Mouse (Mus musculus): Measurements from ENCODE around the gene Sdk1. TPM values are rescaled to one million over a fixed set of nuclear protein-coding genes. Genes with fewer than 3 reads are reported as not detected.

The Sdk1 gene
- total and polyA plus RNA-seq, 2 experiments from 2014 or later, result 1.5 to 13.6 TPM

- ATAC-seq (0 out of 2 replicates have a peak, but pooled peaks have one; percentile 23), DNase-seq (peak; percentile 42)
- Histone ChIP-seq H3K4me1 (ENCODE audit: insufficient read depth) (no peaks in the 10 kb centered on the region), H3K36me3 (ENCODE audit: insufficient read depth) (no peaks in the 10 kb centered on the region), H3K4me3 (ENCODE audit: low read depth, low read length) (no peak overlapping the region), H3K27ac (ENCODE audit: low read depth, low read length) (no peak overlapping the region), H3K9me3 (ENCODE audit: low read length) (no peaks in the 10 kb centered on the region; the same call in 1 of the 2 replicates), H3K4me2 (ENCODE audit: low read depth) (no peak overlapping the region), H3K9ac (no peak overlapping the region), H3K27me3 (ENCODE audit: insufficient read depth, low read length) (no peaks in the 10 kb centered on the region)
- no peak for TF ChIP-seq CTCF (IDR thresholded peaks at IDR 0.05; ENCODE audit: low read depth)
- WGBS, result 23% methylated on average over 10 of the region's 10 CpGs
These were observed 527.6 kb downstream of the Sdk1 start for GRCm38 (mm10) chr5:141768761-141769515.

GRCm38 (mm10) chr5:141771516-141771915 lies 530.2 kb downstream of the Sdk1 start:
- TF ChIP-seq CTCF (IDR thresholded peaks at IDR 0.05; ENCODE audit: low read depth), result no peak
- no peak overlapping the region for H3K4me2 ChIP-seq (ENCODE audit: low read depth)
- no peak overlapping the region for H3K27ac ChIP-seq (ENCODE audit: low read depth, low read length)
- no peaks in the 10 kb centered on the region for H3K4me1 ChIP-seq (ENCODE audit: insufficient read depth)
- ATAC-seq (no peak), DNase-seq (no peak)
- WGBS, result 96% methylated on average over 3 of the region's 3 CpGs
- peaks cover 4% of the 10 kb centered on the region; the same call in 1 of the 2 replicates for H3K9me3 ChIP-seq (ENCODE audit: low read length)
- H3K36me3 ChIP-seq (ENCODE audit: insufficient read depth), result no peaks in the 10 kb centered on the region
- H3K27me3 ChIP-seq (ENCODE audit: insufficient read depth, low read length), result no peaks in the 10 kb centered on the region
- H3K9ac ChIP-seq, result no peak overlapping the region
- H3K4me3 ChIP-seq (ENCODE audit: low read depth, low read length), result no peak overlapping the region

- Histone ChIP-seq H3K4me1 (ENCODE audit: insufficient read depth) (no peaks in the 10 kb centered on the region), H3K36me3 (ENCODE audit: insufficient read depth) (no peaks in the 10 kb centered on the region), H3K27ac (ENCODE audit: low read depth, low read length) (no peak overlapping the region), H3K27me3 (ENCODE audit: insufficient read depth, low read length) (no peaks in the 10 kb centered on the region), H3K4me2 (ENCODE audit: low read depth) (no peak overlapping the region), H3K9ac (no peak overlapping the region), H3K4me3 (ENCODE audit: low read depth, low read length) (no peak overlapping the region), H3K9me3 (ENCODE audit: low read length) (peaks cover 4% of the 10 kb centered on the region; the same call in 1 of the 2 replicates)
- TF ChIP-seq CTCF (IDR thresholded peaks at IDR 0.05; ENCODE audit: low read depth), result no peak
- peak; percentile 7 for DNase-seq
- ATAC-seq, result peak; percentile 67; the same call in 1 of the 2 replicates
- 43% methylated on average over 4 of the region's 4 CpGs for WGBS
These were observed 536.9 kb downstream of the Sdk1 start for GRCm38 (mm10) chr5:141778231-141778630.

- no peaks in the 10 kb centered on the region for H3K27me3 ChIP-seq (ENCODE audit: insufficient read depth, low read length)
- H3K27ac ChIP-seq (ENCODE audit: low read depth, low read length), result no peak overlapping the region
- no peaks in the 10 kb centered on the region for H3K9me3 ChIP-seq (ENCODE audit: low read length)
- no peaks in the 10 kb centered on the region for H3K36me3 ChIP-seq (ENCODE audit: insufficient read depth)
- 83% methylated on average over 2 of the region's 2 CpGs for WGBS
- no peaks in the 10 kb centered on the region for H3K4me1 ChIP-seq (ENCODE audit: insufficient read depth)
- DNase-seq (no peak), ATAC-seq (no peak)
- H3K4me2 ChIP-seq (ENCODE audit: low read depth), result no peak overlapping the region
- TF ChIP-seq CTCF (IDR thresholded peaks at IDR 0.05; ENCODE audit: low read depth), result no peak
- no peak overlapping the region for H3K4me3 ChIP-seq (ENCODE audit: low read depth, low read length)
- H3K9ac ChIP-seq, result no peak overlapping the region
These were observed 539.9 kb downstream of the Sdk1 start for GRCm38 (mm10) chr5:141781142-141781541.

GRCm38 (mm10) chr5:141782330-141782729 lies 541.0 kb downstream of the Sdk1 start:
- Histone ChIP-seq H3K4me1 (ENCODE audit: insufficient read depth) (no peaks in the 10 kb centered on the region), H3K9ac (no peak overlapping the region), H3K36me3 (ENCODE audit: insufficient read depth) (no peaks in the 10 kb centered on the region), H3K4me2 (ENCODE audit: low read depth) (no peak overlapping the region), H3K27ac (ENCODE audit: low read depth, low read length) (no peak overlapping the region), H3K9me3 (ENCODE audit: low read length) (no peaks in the 10 kb centered on the region), H3K27me3 (ENCODE audit: insufficient read depth, low read length) (no peaks in the 10 kb centered on the region), H3K4me3 (ENCODE audit: low read depth, low read length) (no peak overlapping the region)
- no peak for TF ChIP-seq CTCF (IDR thresholded peaks at IDR 0.05; ENCODE audit: low read depth)
- ATAC-seq (no peak), DNase-seq (no peak)
- WGBS, result 87% methylated on average over 5 of the region's 5 CpGs

- no peak overlapping the region for H3K27ac ChIP-seq (ENCODE audit: low read depth, low read length)
- no peak overlapping the region for H3K9ac ChIP-seq
- H3K4me2 ChIP-seq (ENCODE audit: low read depth), result no peak overlapping the region
- H3K4me1 ChIP-seq (ENCODE audit: insufficient read depth), result no peaks in the 10 kb centered on the region
- DNase-seq, result no peak
- H3K4me3 ChIP-seq (ENCODE audit: low read depth, low read length), result no peak overlapping the region
- WGBS, result 66% methylated on average over 7 of the region's 7 CpGs
- no peak for ATAC-seq
- no peaks in the 10 kb centered on the region for H3K9me3 ChIP-seq (ENCODE audit: low read length)
- H3K36me3 ChIP-seq (ENCODE audit: insufficient read depth), result no peaks in the 10 kb centered on the region
- no peak for TF ChIP-seq CTCF (IDR thresholded peaks at IDR 0.05; ENCODE audit: low read depth)
- no peaks in the 10 kb centered on the region for H3K27me3 ChIP-seq (ENCODE audit: insufficient read depth, low read length)
These were observed 542.2 kb downstream of the Sdk1 start for GRCm38 (mm10) chr5:141783516-141783915.

- no peak overlapping the region for H3K9ac ChIP-seq
- 95% methylated on average over 4 of the region's 4 CpGs for WGBS
- H3K4me3 ChIP-seq (ENCODE audit: low read depth, low read length), result no peak overlapping the region
- no peaks in the 10 kb centered on the region for H3K9me3 ChIP-seq (ENCODE audit: low read length)
- no peak for DNase-seq
- no peak overlapping the region for H3K4me2 ChIP-seq (ENCODE audit: low read depth)
- no peaks in the 10 kb centered on the region for H3K36me3 ChIP-seq (ENCODE audit: insufficient read depth)
- H3K27ac ChIP-seq (ENCODE audit: low read depth, low read length), result no peak overlapping the region
- H3K4me1 ChIP-seq (ENCODE audit: insufficient read depth), result no peaks in the 10 kb centered on the region
- TF ChIP-seq CTCF (IDR thresholded peaks at IDR 0.05; ENCODE audit: low read depth), result no peak
- no peaks in the 10 kb centered on the region for H3K27me3 ChIP-seq (ENCODE audit: insufficient read depth, low read length)
- ATAC-seq, result no peak
These were observed 552.6 kb downstream of the Sdk1 start for GRCm38 (mm10) chr5:141793926-141794325.

All from forebrain, postnatal 0 days (tissue).